Mouse (Mus musculus) intestine, postnatal 0 days (tissue): ENCODE data around the gene 4930524J08Rik. TPM values are rescaled to one million over a fixed set of nuclear protein-coding genes. Genes with fewer than 3 reads are reported as not detected.

Source experiments
- ATAC-seq: fragments of 200-750 bp; cut with Nextera tagmentation; 2 replicates; pipeline ENCODE4 v1.8.0; 2017; ENCODE audit warnings: mild to moderate bottlenecking, moderate TSS enrichment, moderate library complexity
- H3K27ac ChIP-seq: fragments of 300-500 bp; sonication (generic); 2 replicates; pipeline ENCODE4 v1.5.1; 2014; ENCODE audit warnings: mild to moderate bottlenecking, low read depth, low read length, moderate library complexity
- H3K27me3 ChIP-seq: fragments of 300-500 bp; sonication (generic); replicated peaks from 2 replicates; pipeline ENCODE4 v1.6.1; 2014; ENCODE audit warnings: low read length, mixed read lengths; ENCODE audit not compliant: control insufficient read depth, insufficient read depth
- H3K36me3 ChIP-seq: fragments of 300-500 bp; sonication (generic); 2 replicates; pipeline ENCODE4 v1.6.1; 2014; ENCODE audit warnings: mild to moderate bottlenecking, moderate library complexity; ENCODE audit not compliant: control insufficient read depth, insufficient read depth
- H3K4me1 ChIP-seq: fragments of 300-500 bp; sonication (generic); replicated peaks from 2 replicates; pipeline ENCODE4 v1.6.1; 2014; ENCODE audit warnings: antibody characterized with exemption, low read length, mixed read lengths; ENCODE audit not compliant: control insufficient read depth, insufficient read depth
- H3K4me2 ChIP-seq: fragments of 300-500 bp; sonication (generic); replicated peaks from 2 replicates; pipeline ENCODE4 v1.6.1; 2014; ENCODE audit warnings: low read depth, mild to moderate bottlenecking, moderate library complexity
- H3K4me3 ChIP-seq: fragments of 300-500 bp; sonication (generic); 2 replicates; pipeline ENCODE4 v1.5.1; 2014; ENCODE audit warnings: low read depth, low read length
- H3K9ac ChIP-seq: fragments of 300-500 bp; sonication (generic); 2 replicates; pipeline ENCODE4 v1.6.1; 2014; ENCODE audit warnings: mild to moderate bottlenecking, low read depth, low read length
- H3K9me3 ChIP-seq: fragments of 300-500 bp; sonication (generic); 2 replicates; pipeline ENCODE4 v1.6.1; 2016; ENCODE audit warnings: mixed run types; ENCODE audit not compliant: control insufficient read depth
- CTCF ChIP-seq: sonication (generic); IDR thresholded peaks from 2 replicates; pipeline ENCODE4 v1.5.1; 2016; ENCODE audit warnings: low read depth, mild to moderate bottlenecking, control low read depth, antibody characterized with exemption, moderate library complexity
- WGBS: fragments of 180-500 bp; shearing (Covaris S2); extraction: QIAGEN DNeasy Blood & Tissue Kit; methylation state at CpG from one replicate; pipeline ENCODE4 v1.1.7; 2014; 5-methylcytosine and 5-hydroxymethylcytosine counted together
- polyA plus RNA-seq: library from polyadenylated mRNA; unstranded; fragments of >200 nt; fragmentation: Nextera tagmentation; extraction: Ambion mirVana; gene quantifications from 2 replicates; pipeline ENCODE4 v1.2.1, GENCODE M21; 2015

4930524J08Rik gene
- polyA plus RNA-seq, 1 experiment from 2014 or later, result 1.5 TPM

DNA sequence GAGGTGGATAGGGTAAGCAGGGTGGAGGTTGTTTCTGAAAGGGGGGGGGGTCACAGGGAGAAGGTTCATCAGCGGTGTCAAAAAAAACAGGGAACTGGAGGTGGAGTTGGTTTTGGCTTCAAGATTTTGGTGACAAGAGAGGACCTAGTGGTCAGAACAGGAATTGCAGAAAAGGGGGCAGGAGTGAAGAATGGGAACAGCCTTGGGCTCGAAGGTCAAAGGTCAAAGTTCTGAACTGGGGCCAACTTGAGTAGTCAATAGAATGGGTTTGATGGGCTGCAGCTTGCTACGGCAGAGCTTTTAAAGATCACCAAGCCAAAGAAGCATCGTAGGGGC lies 28.1 kb downstream of the 4930524J08Rik start:
- H3K27me3 ChIP-seq, result no peaks in the 10 kb centered on the region
- peak; percentile 51; the same call in 1 of the 2 replicates for TF ChIP-seq CTCF
- H3K36me3 ChIP-seq, result no peaks in the 10 kb centered on the region
- H3K9ac ChIP-seq, result no peak overlapping the region
- peaks cover 7% of the 10 kb centered on the region for H3K4me1 ChIP-seq
- no peak for ATAC-seq
- WGBS, result 76% methylated on average over 4 of the region's 4 CpGs
- H3K4me2 ChIP-seq, result no peak overlapping the region
- H3K9me3 ChIP-seq, result no peaks in the 10 kb centered on the region
- H3K27ac ChIP-seq, result no peak overlapping the region
- H3K4me3 ChIP-seq, result no peak overlapping the region

GRCm38 (mm10) chr5:100008485-100008884 lies 29.6 kb downstream of the 4930524J08Rik start:
- H3K4me1 ChIP-seq, result peaks cover 7% of the 10 kb centered on the region
- ATAC-seq, result no peak
- 54% methylated on average over 3 of the region's 3 CpGs for WGBS
- H3K27ac ChIP-seq, result no peak overlapping the region
- H3K27me3 ChIP-seq, result no peaks in the 10 kb centered on the region
- no peak overlapping the region for H3K9ac ChIP-seq
- H3K4me2 ChIP-seq, result no peak overlapping the region
- TF ChIP-seq CTCF, result peak; percentile 46
- H3K36me3 ChIP-seq, result no peaks in the 10 kb centered on the region
- no peak overlapping the region for H3K4me3 ChIP-seq
- no peaks in the 10 kb centered on the region for H3K9me3 ChIP-seq

- ATAC-seq, result no peak
- H3K4me2 ChIP-seq, result no peak overlapping the region
- no peak overlapping the region for H3K9ac ChIP-seq
- 88% methylated on average over 9 of the region's 9 CpGs for whole genome bisulfite sequencing
- H3K36me3 ChIP-seq, result no peaks in the 10 kb centered on the region
- H3K27ac ChIP-seq, result no peak overlapping the region
- H3K4me1 ChIP-seq, result no peaks in the 10 kb centered on the region
- TF ChIP-seq CTCF, result no peak
- no peaks in the 10 kb centered on the region for H3K27me3 ChIP-seq
- no peaks in the 10 kb centered on the region for H3K9me3 ChIP-seq
- no peak overlapping the region for H3K4me3 ChIP-seq
Observed at GRCm38 (mm10) chr5:100012599-100012998, 33.7 kb downstream of the 4930524J08Rik start.

DNA sequence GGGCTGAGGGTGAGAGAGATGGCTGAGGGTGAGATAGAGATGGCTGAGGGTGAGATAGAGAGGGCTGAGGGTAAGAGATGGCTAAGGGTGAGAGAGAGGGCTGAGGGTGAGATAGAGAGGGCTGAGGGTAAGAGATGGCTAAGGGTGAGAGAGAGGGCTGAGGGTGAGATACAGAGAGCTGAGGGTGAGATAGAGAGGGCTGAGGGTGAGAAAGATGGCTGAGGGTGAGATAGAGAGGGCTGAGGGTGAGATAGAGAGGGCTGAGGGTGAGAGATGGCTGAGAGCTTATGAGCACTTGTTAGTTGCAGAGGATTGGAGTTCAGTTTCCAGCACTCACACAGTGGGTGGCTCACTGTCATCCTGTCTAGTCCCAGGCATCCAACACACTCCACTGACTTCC lies 41.2 kb downstream of the 4930524J08Rik start:
- no peaks in the 10 kb centered on the region for H3K27me3 ChIP-seq
- no peak overlapping the region for H3K27ac ChIP-seq
- no peak overlapping the region for H3K9ac ChIP-seq
- no peaks in the 10 kb centered on the region for H3K36me3 ChIP-seq
- ATAC-seq, result no peak
- H3K4me3 ChIP-seq, result no peak overlapping the region
- H3K4me1 ChIP-seq, result no peaks in the 10 kb centered on the region
- no peaks in the 10 kb centered on the region for H3K9me3 ChIP-seq
- no peak for TF ChIP-seq CTCF
- H3K4me2 ChIP-seq, result no peak overlapping the region

GRCm38 (mm10) chr5:100024403-100024802 lies 45.5 kb downstream of the 4930524J08Rik start:
- H3K36me3 ChIP-seq, result no peaks in the 10 kb centered on the region
- 78% methylated on average over 5 of the region's 5 CpGs for WGBS
- no peak overlapping the region for H3K4me3 ChIP-seq
- no peak for ATAC-seq
- no peaks in the 10 kb centered on the region for H3K9me3 ChIP-seq
- no peak overlapping the region for H3K4me2 ChIP-seq
- TF ChIP-seq CTCF, result no peak
- no peaks in the 10 kb centered on the region for H3K27me3 ChIP-seq
- H3K4me1 ChIP-seq, result no peaks in the 10 kb centered on the region
- H3K9ac ChIP-seq, result no peak overlapping the region
- no peak overlapping the region for H3K27ac ChIP-seq

DNA sequence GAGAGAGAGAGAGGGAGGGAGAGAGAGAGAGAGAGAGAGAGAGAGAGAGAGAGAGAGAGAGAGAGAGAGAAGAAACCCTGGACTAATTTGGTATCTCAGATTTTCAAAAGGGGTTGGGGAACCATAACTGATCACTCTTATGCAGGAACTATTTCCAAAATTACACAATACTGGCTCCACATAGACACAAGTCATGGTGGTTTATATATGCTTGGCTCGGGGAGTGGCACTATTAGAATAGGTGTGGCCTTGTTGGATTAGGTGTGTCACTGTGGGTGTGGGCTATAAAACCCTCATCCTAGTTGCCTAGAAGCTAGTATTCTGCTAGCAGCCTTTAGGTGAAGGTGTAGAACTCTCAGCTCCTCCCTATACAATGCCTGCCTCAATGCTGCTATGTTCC lies 46.0 kb downstream of the 4930524J08Rik start:
- no peak for TF ChIP-seq CTCF

More for the DNA sequence above, 46.0 kb downstream of the 4930524J08Rik start:
- no peak overlapping the region for H3K27ac ChIP-seq
- no peak for ATAC-seq
- H3K9me3 ChIP-seq, result no peaks in the 10 kb centered on the region
- no peak overlapping the region for H3K4me3 ChIP-seq
- no peak overlapping the region for H3K9ac ChIP-seq
- H3K4me2 ChIP-seq, result no peak overlapping the region
- H3K4me1 ChIP-seq, result no peaks in the 10 kb centered on the region
- H3K27me3 ChIP-seq, result no peaks in the 10 kb centered on the region
- 32% methylated on average over 1 of the region's 1 CpGs for WGBS
- no peaks in the 10 kb centered on the region for H3K36me3 ChIP-seq

Other genes with a start within 250 kb of the 4930524J08Rik start
- 3.6 and 4.0 TPM in 2 replicates for gene Rasgef1b, start 250.0 kb upstream of the 4930524J08Rik start, polyA plus RNA-seq
- gene Vamp9, start 72.8 kb upstream of the 4930524J08Rik start, polyA plus RNA-seq, result 0.31 TPM in 1 of 2 replicates, not detected in the other
- 66.5 and 67.1 TPM in 2 replicates for gene Hnrnpd, start 123 bp upstream of the 4930524J08Rik start, polyA plus RNA-seq
- 61.6 and 63.2 TPM in 2 replicates for gene Hnrnpdl, start 60.6 kb downstream of the 4930524J08Rik start, polyA plus RNA-seq
- 26.6 TPM in 2 replicates for gene Enoph1, start 60.9 kb downstream of the 4930524J08Rik start, polyA plus RNA-seq
- gene Tmem150c, start 180.7 kb downstream of the 4930524J08Rik start, polyA plus RNA-seq, result 0.93 and 1.1 TPM in 2 replicates